Mouse (Mus musculus) embryonic facial prominence, embryonic 10.5 days (tissue): ENCODE measurements at regions not wholly inside any gene's neighbourhood (a gene's known extent, or its start where the extent isn't known, plus 50 kb on each side); places are given as distances from the start of the nearest gene placed in this dataset.

ENCODE experiments used
- DNase-seq: peaks from one replicate; pipeline ENCODE4 v3.0.0-alpha.2; 2017; ENCODE audit warnings: low spot score
- H3K27ac ChIP-seq: fragments of 300-500 bp; sonication (generic); replicated peaks from 2 replicates; pipeline ENCODE4 v1.5.1; 2016; ENCODE audit warnings: mild to moderate bottlenecking
- H3K27me3 ChIP-seq: fragments of 300-500 bp; sonication (generic); replicated peaks from 2 replicates; pipeline ENCODE4 v1.6.1; 2016; ENCODE audit warnings: low read depth, mild to moderate bottlenecking; ENCODE audit not compliant: poor library complexity, severe bottlenecking
- H3K36me3 ChIP-seq: fragments of 300-500 bp; sonication (generic); replicated peaks from 2 replicates; pipeline ENCODE4 v1.6.1; 2016; ENCODE audit warnings: mild to moderate bottlenecking, moderate library complexity
- H3K4me1 ChIP-seq: fragments of 300-500 bp; sonication (generic); 2 replicates; pipeline ENCODE4 v1.6.1; 2016
- H3K4me3 ChIP-seq: fragments of 300-500 bp; sonication (generic); 2 replicates; pipeline ENCODE4 v1.5.1; 2016; ENCODE audit warnings: mild to moderate bottlenecking, moderate library complexity
- H3K9me3 ChIP-seq: fragments of 300-500 bp; sonication (generic); 2 replicates; pipeline ENCODE4 v1.6.1; 2016; ENCODE audit warnings: mild to moderate bottlenecking
- WGBS: fragments of 180-500 bp; shearing (Covaris S2); methylation state at CpG from one replicate; pipeline ENCODE4 v1.1.7; 2016; 5-methylcytosine and 5-hydroxymethylcytosine counted together

- 92% methylated on average over 10 of the region's 10 CpGs for WGBS
- DNase-seq = peak; percentile 3
- Histone ChIP-seq H3K36me3 (no peaks in the 10 kb centered on the region), H3K4me3 (no peak overlapping the region), H3K27me3 (no peaks in the 10 kb centered on the region), H3K9me3 (no peaks in the 10 kb centered on the region), H3K4me1 (peaks cover 49% of the 10 kb centered on the region), H3K27ac (no peak overlapping the region)
Measured at GRCm38 (mm10) chr1:62907243-62907642, 204.2 kb downstream of the Nrp2 start.
